Mouse (Mus musculus) cortical plate, adult 2 months (tissue): Measurements from ENCODE around the gene Fgfr2.

Source experiments
- CTCF ChIP-seq: fragments of 200-500 bp; IDR thresholded peaks from 2 replicates; pipeline ENCODE4 v1.5.1; 2011; ENCODE audit warnings: mild to moderate bottlenecking, control low read depth, low read length; ENCODE audit not compliant: insufficient read depth; ENCODE audit errors: extremely low read depth
- POLR2A ChIP-seq: fragments of 200-500 bp; IDR thresholded peaks from 2 replicates; pipeline ENCODE4 v1.6.1; 2011; ENCODE audit warnings: mild to moderate bottlenecking, low read length, control low read depth; ENCODE audit not compliant: insufficient read depth; ENCODE audit errors: extremely low read depth

- TF ChIP-seq POLR2A = no peak
- 0 out of 2 replicates have a peak, but pooled peaks have one; percentile 3 for TF ChIP-seq CTCF
Measured at GRCm38 (mm10) chr7:132799119-132800016, 323.8 kb downstream of the Fgfr2 start.
